Mouse (Mus musculus) embryo, embryonic 10.5 days (tissue): ENCODE results near the gene Snx15.

Source experiments
- DNase-seq: peaks from one replicate; pipeline ENCODE4 v3.0.0-alpha.2; 2015; ENCODE audit warnings: low spot score

The Snx15 gene

DNA sequence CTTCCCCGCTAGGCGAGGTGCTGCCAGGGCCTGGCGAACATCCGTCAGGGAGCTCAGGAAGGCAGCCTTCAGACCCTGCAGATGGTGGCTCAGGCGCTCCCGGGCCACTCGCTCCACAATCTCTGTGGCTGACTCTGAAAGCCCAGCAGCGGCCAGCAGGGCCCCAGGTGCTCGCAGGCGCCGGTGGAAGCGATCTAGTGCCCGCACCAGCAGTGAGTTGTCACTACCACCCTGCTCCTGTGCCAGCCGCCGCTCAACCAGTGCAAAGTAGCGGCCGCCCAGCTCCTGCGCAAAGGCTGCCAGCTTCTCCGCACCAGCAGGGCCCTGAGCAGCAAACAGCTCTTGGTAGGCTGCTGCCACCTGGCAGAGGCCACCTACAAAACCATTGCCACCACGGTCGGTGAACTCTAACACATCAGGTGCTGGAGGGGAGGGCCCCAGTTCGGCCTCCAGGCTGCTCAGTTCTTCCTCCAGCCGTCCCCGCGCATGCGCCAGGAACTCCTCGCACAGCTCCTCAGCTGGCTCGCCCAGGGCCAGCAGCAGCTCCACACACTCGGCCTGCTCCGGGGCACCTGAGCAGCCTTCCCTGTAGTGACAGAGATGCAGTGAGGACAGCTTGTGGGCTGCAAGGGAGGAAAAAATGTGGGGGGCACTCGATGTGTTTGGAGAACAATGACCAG lies 57.4 kb downstream of the Snx15 start:
- DNase-seq: no peak

DNA sequence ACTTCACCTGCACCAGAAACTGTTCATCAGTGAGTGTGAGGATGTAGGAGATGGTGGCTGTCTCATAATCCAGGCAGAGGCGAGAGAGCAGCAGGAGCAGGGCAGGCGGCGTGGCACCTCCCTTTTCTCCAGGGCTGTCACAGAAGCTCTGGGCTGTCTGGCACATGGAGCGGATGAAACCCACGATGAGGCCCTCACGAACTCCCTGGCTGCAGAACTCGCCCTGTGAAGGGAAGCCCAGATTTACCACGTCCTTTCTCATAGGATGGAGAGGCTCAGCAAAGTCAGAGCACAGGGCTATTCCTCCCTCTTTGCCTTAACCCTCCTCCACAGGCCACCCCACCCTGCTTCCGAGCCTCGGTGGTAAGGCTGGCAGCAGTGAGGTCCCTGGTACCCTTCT lies 58.3 kb downstream of the Snx15 start:
- no peak for DNase-seq
